In the genomic region with DNA sequence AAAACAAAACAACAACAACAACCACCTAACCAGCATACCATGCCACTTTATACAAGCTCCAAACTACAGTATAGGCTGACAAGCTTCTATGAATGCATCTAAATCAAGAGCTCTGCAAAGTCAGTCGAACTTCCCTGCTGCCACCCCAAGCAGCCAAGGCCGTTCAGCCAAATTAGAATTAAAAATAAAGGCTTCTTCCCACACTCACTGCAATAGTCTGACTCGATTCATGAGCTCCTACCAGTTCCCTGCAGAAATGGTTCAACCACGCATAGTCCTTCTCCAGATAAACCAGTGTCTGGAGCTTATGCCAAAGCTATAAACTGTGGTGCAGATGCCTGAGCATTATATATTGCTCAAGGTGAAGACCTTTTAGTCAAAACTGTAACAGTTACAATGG, we compare ENCODE assay signal across 22 mouse cellular contexts.
"Had no signal": no experiment of that assay in that cellular context is flagged by ENCODE, and none has a peak within 500 bp of the region (broad histone marks: within the 10 kb centered on the region; RNA-seq: fewer than 3 reads in every experiment).

No protein-coding gene starts in this region.

- H3K4me1 ChIP-seq: intestine, embryonic 15.5 days; kidney, embryonic 15.5 days; limb, embryonic 10.5 days; limb, embryonic 13.5 days; liver, embryonic 12.5 days; liver, embryonic 15.5 days; lung, embryonic 15.5 days; megakaryocyte, embryonic 14.5 days; midbrain, embryonic 10.5 days; midbrain, embryonic 13.5 days; neural tube, embryonic 13.5 days had no signal

- DNase-seq: kidney, adult 11 months; kidney, adult 8-10 months; kidney, postnatal 10 days; kidney, postnatal 36 days; liver; lung, adult 18-20 months; lung, postnatal 10 days; lung, postnatal 36 days; thymus, postnatal 25 days had no signal

- H3K27ac ChIP-seq: intestine, embryonic 15.5 days; kidney, embryonic 15.5 days; limb, embryonic 10.5 days; limb, embryonic 13.5 days; liver, embryonic 12.5 days; liver, embryonic 15.5 days; lung, embryonic 15.5 days; midbrain, embryonic 10.5 days; midbrain, embryonic 13.5 days; neural tube, embryonic 13.5 days; stomach, postnatal 0 days had no signal

- H3K4me3 ChIP-seq: intestine, embryonic 15.5 days; kidney, embryonic 15.5 days; limb, embryonic 10.5 days; limb, embryonic 13.5 days; liver, embryonic 12.5 days; liver, embryonic 15.5 days; lung, embryonic 15.5 days; megakaryocyte, embryonic 14.5 days; midbrain, embryonic 10.5 days; midbrain, embryonic 13.5 days; myocyte; neural tube, embryonic 13.5 days had no signal
